Mouse (Mus musculus): ENCODE data around the gene Fndc8. TPM values are rescaled to one million over a fixed set of nuclear protein-coding genes. Genes with fewer than 3 reads are reported as not detected.
A peak's percentile ranks its signal among the peaks of the same experiment; 100 is the strongest.
"Not testable (repeated sequence)": the region's sequence is repeated elsewhere in the genome, so short reads cannot be mapped to it uniquely, and the experiment has no call there.

The Fndc8 gene
- polyA plus RNA-seq, 1 experiment from 2014 or later, result 0.12 TPM

GRCm38 (mm10) chr11:82914711-82915352 lies 22.9 kb downstream of the Fndc8 start:
- Histone ChIP-seq H3K4me1 (ENCODE audit: control insufficient read depth, insufficient read depth, low read length) (peaks cover 26% of the 10 kb centered on the region), H3K27ac (ENCODE audit: low read length) (no peak overlapping the region), H3K4me2 (ENCODE audit: low read depth, low read length) (peak overlapping the region; percentile 74), H3K4me3 (ENCODE audit: low read length) (peak overlapping the region; percentile 17), H3K9ac (ENCODE audit: low read length) (no peak overlapping the region), H3K36me3 (ENCODE audit: control insufficient read depth, insufficient read depth) (peaks cover 11% of the 10 kb centered on the region; the same call in 1 of the 2 replicates), H3K9me3 (replicated peaks; ENCODE audit: control insufficient read depth, low read length) (no peaks in the 10 kb centered on the region), H3K27me3 (ENCODE audit: control insufficient read depth, insufficient read depth, low read length) (no peaks in the 10 kb centered on the region)
- 6% methylated on average over 16 of the region's 16 CpGs for WGBS
- ATAC-seq (replicated peaks; ENCODE audit: extremely low read depth, insufficient read depth, low FRiP score), result no peak

- no peak overlapping the region for H3K4me3 ChIP-seq (ENCODE audit: low read length)
- ATAC-seq (replicated peaks; ENCODE audit: extremely low read depth, insufficient read depth, low FRiP score), result no peak
- peaks cover 26% of the 10 kb centered on the region for H3K36me3 ChIP-seq (ENCODE audit: control insufficient read depth, insufficient read depth)
- H3K4me1 ChIP-seq (ENCODE audit: control insufficient read depth, insufficient read depth, low read length), result peaks cover 8% of the 10 kb centered on the region; the same call in 1 of the 2 replicates
- WGBS, result 48% methylated on average over 10 of the region's 10 CpGs
- H3K27ac ChIP-seq (ENCODE audit: low read length), result no peak overlapping the region
- no peak overlapping the region for H3K9ac ChIP-seq (ENCODE audit: low read length)
- no peaks in the 10 kb centered on the region for H3K9me3 ChIP-seq (replicated peaks; ENCODE audit: control insufficient read depth, low read length)
- H3K27me3 ChIP-seq (ENCODE audit: control insufficient read depth, insufficient read depth, low read length), result no peaks in the 10 kb centered on the region
- no peak overlapping the region for H3K4me2 ChIP-seq (ENCODE audit: low read depth, low read length)
Measured at GRCm38 (mm10) chr11:82920768-82921167, 28.8 kb downstream of the Fndc8 start.

- 70% methylated on average over 4 of the region's 4 CpGs for WGBS
- no peak overlapping the region for H3K4me3 ChIP-seq (ENCODE audit: low read length)
Measured at GRCm38 (mm10) chr11:82921691-82922090, 29.8 kb downstream of the Fndc8 start.

GRCm38 (mm10) chr11:82923910-82924309 lies 32.0 kb downstream of the Fndc8 start:
- H3K4me2 ChIP-seq (ENCODE audit: low read depth, low read length); H3K9ac ChIP-seq (ENCODE audit: low read length); ATAC-seq (replicated peaks; ENCODE audit: extremely low read depth, insufficient read depth, low FRiP score); H3K9me3 ChIP-seq (replicated peaks; ENCODE audit: control insufficient read depth, low read length); H3K27ac ChIP-seq (ENCODE audit: low read length); H3K27me3 ChIP-seq (ENCODE audit: control insufficient read depth, insufficient read depth, low read length); H3K4me3 ChIP-seq (ENCODE audit: low read length); H3K4me1 ChIP-seq (ENCODE audit: control insufficient read depth, insufficient read depth, low read length): not testable (repeated sequence)
- WGBS, result 65% methylated on average over 6 of the region's 6 CpGs
- H3K36me3 ChIP-seq (ENCODE audit: control insufficient read depth, insufficient read depth), result peaks cover 38% of the 10 kb centered on the region

More at GRCm38 (mm10) chr11:82921691-82922090, 29.8 kb downstream of the Fndc8 start:
- Histone ChIP-seq H3K27ac (ENCODE audit: low read length) (no peak overlapping the region), H3K9ac (ENCODE audit: low read length) (no peak overlapping the region), H3K27me3 (ENCODE audit: control insufficient read depth, insufficient read depth, low read length) (no peaks in the 10 kb centered on the region), H3K4me1 (ENCODE audit: control insufficient read depth, insufficient read depth, low read length) (peaks cover 9% of the 10 kb centered on the region; the same call in 1 of the 2 replicates), H3K36me3 (ENCODE audit: control insufficient read depth, insufficient read depth) (peaks cover 35% of the 10 kb centered on the region), H3K9me3 (replicated peaks; ENCODE audit: control insufficient read depth, low read length) (no peaks in the 10 kb centered on the region), H3K4me2 (ENCODE audit: low read depth, low read length) (no peak overlapping the region)
- no peak for ATAC-seq (replicated peaks; ENCODE audit: extremely low read depth, insufficient read depth, low FRiP score)

GRCm38 (mm10) chr11:82928897-82929632 lies 37.1 kb downstream of the Fndc8 start:
- no peak overlapping the region for H3K27ac ChIP-seq (ENCODE audit: low read length)
- peaks cover 14% of the 10 kb centered on the region for H3K4me1 ChIP-seq (ENCODE audit: control insufficient read depth, insufficient read depth, low read length)
- ATAC-seq (replicated peaks; ENCODE audit: extremely low read depth, insufficient read depth, low FRiP score), result no peak

GRCm38 (mm10) chr11:82929633-82929950 lies 37.7 kb downstream of the Fndc8 start:
- H3K4me1 ChIP-seq (ENCODE audit: control insufficient read depth, insufficient read depth, low read length), result peaks cover 14% of the 10 kb centered on the region
- ATAC-seq (replicated peaks; ENCODE audit: extremely low read depth, insufficient read depth, low FRiP score), result no peak
- no peaks in the 10 kb centered on the region for H3K9me3 ChIP-seq (replicated peaks; ENCODE audit: control insufficient read depth, low read length)
- no peak overlapping the region for H3K27ac ChIP-seq (ENCODE audit: low read length)
- no peaks in the 10 kb centered on the region; the same call in 1 of the 2 replicates for H3K27me3 ChIP-seq (ENCODE audit: control insufficient read depth, insufficient read depth, low read length)
- 74% methylated on average over 3 of the region's 3 CpGs for whole genome bisulfite sequencing
- no peak overlapping the region for H3K4me2 ChIP-seq (ENCODE audit: low read depth, low read length)
- H3K9ac ChIP-seq (ENCODE audit: low read length), result no peak overlapping the region
- H3K36me3 ChIP-seq (ENCODE audit: control insufficient read depth, insufficient read depth), result peaks cover 54% of the 10 kb centered on the region
- no peak overlapping the region for H3K4me3 ChIP-seq (ENCODE audit: low read length)

More at GRCm38 (mm10) chr11:82928897-82929632, 37.1 kb downstream of the Fndc8 start:
- WGBS, result 54% methylated on average over 20 of the region's 20 CpGs
- no peaks in the 10 kb centered on the region for H3K9me3 ChIP-seq (replicated peaks; ENCODE audit: control insufficient read depth, low read length)
- no peak overlapping the region for H3K4me3 ChIP-seq (ENCODE audit: low read length)
- H3K27me3 ChIP-seq (ENCODE audit: control insufficient read depth, insufficient read depth, low read length), result no peaks in the 10 kb centered on the region; the same call in 1 of the 2 replicates
- H3K4me2 ChIP-seq (ENCODE audit: low read depth, low read length), result no peak overlapping the region
- no peak overlapping the region for H3K9ac ChIP-seq (ENCODE audit: low read length)
- peaks cover 51% of the 10 kb centered on the region for H3K36me3 ChIP-seq (ENCODE audit: control insufficient read depth, insufficient read depth)

- H3K27ac ChIP-seq (ENCODE audit: low read length); H3K4me1 ChIP-seq (ENCODE audit: control insufficient read depth, insufficient read depth, low read length); H3K27me3 ChIP-seq (ENCODE audit: control insufficient read depth, insufficient read depth, low read length); ATAC-seq (replicated peaks; ENCODE audit: extremely low read depth, insufficient read depth, low FRiP score); H3K9me3 ChIP-seq (replicated peaks; ENCODE audit: control insufficient read depth, low read length); H3K9ac ChIP-seq (ENCODE audit: low read length): not testable (repeated sequence)
- 20% methylated on average over 84 of the region's 85 CpGs for WGBS
- H3K36me3 ChIP-seq (ENCODE audit: control insufficient read depth, insufficient read depth), result peaks cover 58% of the 10 kb centered on the region
- peak overlapping the region; percentile 53 for H3K4me3 ChIP-seq (ENCODE audit: low read length)
- peak overlapping the region; percentile 76 for H3K4me2 ChIP-seq (ENCODE audit: low read depth, low read length)
Measured at GRCm38 (mm10) chr11:82930391-82930955, 38.5 kb downstream of the Fndc8 start.

GRCm38 (mm10) chr11:82931161-82931560 lies 39.2 kb downstream of the Fndc8 start:
- H3K4me3 ChIP-seq (ENCODE audit: low read length), result peak overlapping the region; percentile 53
- H3K36me3 ChIP-seq (ENCODE audit: control insufficient read depth, insufficient read depth), result peaks cover 59% of the 10 kb centered on the region
- H3K9ac ChIP-seq (ENCODE audit: low read length), result peak overlapping the region; percentile 60
- H3K4me1 ChIP-seq (ENCODE audit: control insufficient read depth, insufficient read depth, low read length); ATAC-seq (replicated peaks; ENCODE audit: extremely low read depth, insufficient read depth, low FRiP score); H3K27me3 ChIP-seq (ENCODE audit: control insufficient read depth, insufficient read depth, low read length); H3K27ac ChIP-seq (ENCODE audit: low read length); H3K9me3 ChIP-seq (replicated peaks; ENCODE audit: control insufficient read depth, low read length): not testable (repeated sequence)
- peak overlapping the region; percentile 76 for H3K4me2 ChIP-seq (ENCODE audit: low read depth, low read length)
- 7% methylated on average over 49 of the region's 63 CpGs for WGBS
